Mouse (Mus musculus) thymus, postnatal 36 days (tissue): ENCODE measurements at regions not wholly inside any gene's neighbourhood (a gene's known extent, or its start where the extent isn't known, plus 50 kb on each side); places are given as distances from the start of the nearest gene placed in this dataset.
"Not testable (repeated sequence)": the region's sequence is repeated elsewhere in the genome, so short reads cannot be mapped to it uniquely, and the experiment has no call there.

Source experiments
- DNase-seq, 2 experiments: peaks; one replicate each; pipeline ENCODE4 v3.0.0; 2022; ENCODE audit warnings: mixed read lengths in 2 of 2

DNA sequence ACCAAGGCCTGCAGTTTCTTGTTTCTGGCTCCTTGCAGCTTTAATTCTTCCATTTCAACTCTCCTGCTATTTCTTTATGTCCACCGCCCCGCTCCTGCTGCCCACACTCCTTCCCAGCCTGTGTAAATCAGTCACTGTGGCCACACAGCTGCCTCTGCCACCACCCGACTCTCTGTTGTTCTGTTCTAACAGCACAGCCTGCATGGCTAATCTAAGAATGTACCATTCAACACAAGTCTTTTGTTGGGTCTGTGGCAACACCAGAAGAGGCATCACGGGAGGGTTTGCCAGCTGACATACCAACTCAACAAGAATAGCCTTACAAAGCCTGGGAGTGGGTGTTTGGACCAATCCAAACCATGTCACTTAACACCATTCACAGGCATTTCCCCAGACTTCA is 264.9 kb upstream of the Pum3 start:
- DNase-seq = no peak

DNA sequence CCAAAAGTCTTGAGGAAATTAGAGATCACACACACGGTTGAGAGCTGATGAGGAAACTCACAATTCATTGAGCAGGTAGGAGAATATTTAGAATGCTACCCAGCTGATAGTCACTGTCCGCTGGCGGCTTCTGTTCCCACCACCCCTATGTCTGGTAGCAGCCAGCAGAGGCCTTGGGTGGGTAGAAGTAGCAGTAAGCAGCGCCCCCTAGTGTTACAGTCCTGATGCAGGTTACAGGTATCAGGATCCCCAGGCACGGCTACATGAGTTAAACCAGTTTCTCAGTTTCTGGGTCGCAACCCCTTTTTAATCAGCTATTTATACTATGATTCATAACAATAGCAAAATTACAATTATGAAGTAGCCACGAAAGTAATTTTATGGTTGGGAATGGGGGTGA is 264.1 kb upstream of the Pum3 start:
- peak in 1 of 2 experiments; percentile 4 for DNase-seq

DNA sequence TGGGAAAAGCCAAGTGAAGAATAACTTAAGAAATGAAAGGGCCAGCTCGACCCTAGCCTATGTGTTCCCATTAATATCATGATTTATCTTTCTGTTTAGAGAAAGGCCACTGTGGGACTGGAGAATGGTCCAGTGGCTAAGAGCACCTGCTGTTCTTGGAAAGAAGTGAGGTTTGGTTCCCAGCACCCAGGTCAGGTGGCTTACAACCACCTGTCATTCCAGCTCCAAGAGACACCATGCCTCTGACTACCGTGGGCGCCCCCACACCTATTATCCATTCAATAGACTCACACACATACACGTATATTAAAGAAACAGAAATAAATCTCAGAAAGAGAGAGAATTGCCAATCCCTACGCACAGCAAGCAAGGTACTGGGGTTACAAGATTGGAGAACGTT is 263.3 kb upstream of the Pum3 start:
- DNase-seq = no peak

DNA sequence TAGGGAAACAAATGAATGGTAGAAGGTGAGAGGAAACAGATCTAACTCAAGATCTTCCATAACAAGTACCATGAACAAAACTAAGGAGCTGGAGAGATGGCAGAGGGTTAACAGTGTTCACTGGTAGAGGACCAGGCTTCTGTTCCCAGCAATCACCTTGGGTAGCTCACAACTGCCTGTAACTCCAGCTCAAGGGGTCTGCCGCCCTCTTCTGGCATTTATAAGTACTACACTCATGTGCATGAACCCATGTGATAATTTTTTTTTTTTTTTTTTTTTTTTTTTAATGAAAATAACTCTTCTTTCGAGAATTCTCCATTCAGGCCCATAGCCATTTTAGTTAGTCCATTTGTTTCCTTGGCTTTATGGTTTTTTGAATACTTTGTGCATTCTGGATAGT is 253.8 kb upstream of the Pum3 start:
- no peak for DNase-seq

DNA sequence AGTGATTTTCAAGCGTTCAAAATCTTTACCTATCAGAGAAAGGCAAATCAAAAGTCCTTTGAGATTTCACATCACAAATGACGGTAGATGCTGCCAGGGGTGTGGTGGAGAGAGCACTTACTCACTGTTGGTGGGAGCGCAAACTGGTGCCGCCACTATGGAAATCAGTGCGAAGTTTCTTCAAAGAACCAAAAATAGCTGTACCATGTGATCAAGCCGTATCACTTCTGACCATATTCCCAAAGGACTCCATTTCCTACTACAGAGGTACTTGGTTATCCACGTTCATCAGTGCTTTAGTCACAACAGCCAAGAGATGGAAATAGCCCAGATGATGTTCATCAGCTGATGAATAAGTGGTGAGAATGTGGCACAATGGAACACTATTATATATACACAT is 249.8 kb upstream of the Pum3 start:
- no peak for DNase-seq

DNA sequence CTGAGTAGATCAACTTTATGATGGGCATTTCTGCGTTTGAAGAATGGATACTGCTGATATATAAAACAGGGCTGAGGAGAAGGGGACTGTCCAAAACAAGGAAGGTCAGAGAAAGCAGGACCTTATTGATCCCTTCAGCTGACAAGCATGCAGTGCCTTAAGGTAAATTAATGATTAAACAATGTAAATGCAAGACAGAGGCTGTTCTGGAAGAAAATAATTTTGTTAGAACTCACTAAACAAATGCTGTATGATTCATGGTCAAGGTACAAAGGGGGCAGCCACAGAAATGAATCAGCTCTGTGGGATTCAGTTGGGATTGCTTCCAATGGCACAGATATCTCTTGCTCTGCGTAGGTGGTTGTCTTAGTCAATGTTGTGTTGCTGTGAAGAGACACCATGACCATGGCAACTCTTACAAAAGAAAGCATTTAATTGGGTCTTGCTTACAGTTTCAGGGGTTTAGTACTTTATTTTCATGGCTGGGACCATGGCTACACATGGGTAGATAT is 243.1 kb upstream of the Pum3 start:
- DNase-seq = no peak

DNA sequence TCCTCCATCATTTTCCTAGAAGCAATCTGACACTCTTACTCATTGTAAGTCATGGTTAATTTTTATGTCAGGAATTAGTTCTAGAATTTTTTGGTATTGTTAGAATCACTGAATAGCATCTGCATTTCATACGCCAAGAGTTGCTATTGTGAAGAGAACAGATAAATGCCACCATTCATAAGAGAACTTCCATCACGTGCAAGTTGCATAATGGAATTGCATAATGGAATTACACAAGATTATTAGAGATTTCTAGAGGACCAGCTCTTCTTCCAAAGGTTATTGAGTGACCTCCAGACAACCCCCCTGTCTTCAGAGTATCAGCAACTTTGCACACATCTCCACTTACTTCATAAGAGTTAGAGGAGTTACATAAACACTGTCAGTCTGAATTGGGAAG is 233.7 kb upstream of the Pum3 start:
- DNase-seq = no peak

DNA sequence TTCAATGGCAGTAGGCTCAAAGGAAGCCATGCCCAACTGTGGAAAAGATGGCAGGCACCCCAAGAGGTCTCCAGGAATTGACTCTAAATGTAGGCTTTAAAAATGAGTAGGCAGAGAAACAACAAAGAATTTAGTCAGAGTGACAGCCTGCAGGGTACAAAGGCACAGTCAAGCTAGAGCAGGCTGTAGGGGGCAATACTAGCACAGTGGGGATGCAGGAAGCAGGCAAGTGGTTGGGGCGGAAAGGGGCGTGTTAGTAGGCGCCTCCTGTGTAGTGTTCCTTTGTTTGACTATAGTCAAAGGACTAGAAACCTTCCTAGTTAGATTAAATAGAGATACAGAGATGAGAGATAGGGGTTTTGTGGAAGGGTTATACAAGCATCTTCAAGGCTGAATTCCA is 211.4 kb upstream of the Pum3 start:
- no peak for DNase-seq

DNA sequence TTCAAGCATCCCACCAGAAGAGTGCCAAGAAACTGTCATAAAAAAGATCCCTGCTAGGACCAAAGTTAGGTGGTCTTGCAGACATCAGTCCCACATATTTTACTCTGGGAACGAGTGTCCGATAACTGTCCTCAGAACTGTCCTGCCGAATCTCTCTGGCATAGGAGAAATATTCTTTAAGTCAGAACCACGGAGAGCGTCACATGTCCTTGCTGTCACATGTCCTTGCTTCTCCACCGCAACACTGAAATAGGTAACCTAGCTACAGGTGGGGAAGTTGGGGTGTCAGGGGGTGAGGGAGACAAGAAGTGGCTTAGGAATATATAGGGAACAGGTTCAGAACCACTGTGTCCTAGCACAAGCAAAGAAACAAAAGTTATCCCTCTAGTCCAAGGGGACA is 203.5 kb upstream of the Pum3 start:
- no peak for DNase-seq

DNA sequence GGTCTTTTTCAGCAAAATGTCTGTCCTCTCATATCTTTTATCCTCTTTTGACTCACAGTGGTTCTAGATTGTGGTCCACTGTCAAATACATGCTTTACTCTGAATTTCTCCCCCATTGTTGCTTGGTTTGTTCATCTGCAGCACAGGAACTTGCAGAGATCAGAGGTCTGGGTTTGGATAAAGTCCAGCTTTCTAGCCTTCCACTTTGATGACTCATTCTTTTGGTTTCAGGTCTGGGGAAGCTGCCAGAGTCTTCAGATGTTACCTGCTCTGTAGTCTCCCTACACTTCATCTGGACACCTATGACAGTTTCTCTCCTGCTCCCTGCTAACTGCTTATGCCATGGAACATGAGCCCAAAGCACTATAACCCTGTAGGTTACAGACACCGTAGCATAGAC is 198.0 kb upstream of the Pum3 start:
- no peak for DNase-seq

DNA sequence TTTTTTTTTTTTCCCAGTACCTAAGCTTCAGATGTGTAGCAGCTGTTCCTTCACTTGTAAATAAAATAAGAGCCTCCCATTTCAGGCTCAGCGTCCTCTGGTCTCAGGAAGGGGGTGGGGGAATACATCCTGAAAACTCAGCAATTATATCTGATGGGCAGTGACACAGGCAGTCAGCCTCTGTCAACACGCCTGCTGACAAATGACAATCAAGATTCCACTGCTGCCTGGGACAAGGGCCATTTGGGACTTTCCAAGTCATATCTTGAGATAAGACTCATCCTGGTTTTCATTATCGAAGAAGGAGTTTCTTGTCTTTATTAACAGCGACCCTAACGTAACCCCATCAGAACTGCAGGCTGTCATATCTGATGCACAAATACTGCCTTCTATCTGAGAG is 187.9 kb upstream of the Pum3 start:
- no peak for DNase-seq

DNA sequence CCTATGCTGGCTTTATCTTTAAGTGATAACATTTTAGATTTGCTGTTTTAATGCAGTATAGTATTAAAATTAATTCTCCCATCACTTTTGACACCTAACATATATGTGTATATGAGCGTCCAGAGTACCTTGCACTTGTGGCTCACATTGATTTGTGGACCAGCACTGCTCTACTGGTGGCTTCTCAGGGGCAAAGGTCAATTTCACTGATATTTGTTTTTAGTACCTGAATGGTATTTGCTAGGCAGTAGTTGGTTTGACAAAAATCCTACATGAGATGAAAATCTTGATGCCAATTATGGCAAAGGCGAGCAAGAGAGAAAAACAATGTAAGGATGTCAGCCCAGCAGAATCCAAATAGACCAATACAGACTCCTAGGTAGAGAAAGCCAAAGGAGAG is 177.3 kb upstream of the Pum3 start:
- no peak for DNase-seq

DNA sequence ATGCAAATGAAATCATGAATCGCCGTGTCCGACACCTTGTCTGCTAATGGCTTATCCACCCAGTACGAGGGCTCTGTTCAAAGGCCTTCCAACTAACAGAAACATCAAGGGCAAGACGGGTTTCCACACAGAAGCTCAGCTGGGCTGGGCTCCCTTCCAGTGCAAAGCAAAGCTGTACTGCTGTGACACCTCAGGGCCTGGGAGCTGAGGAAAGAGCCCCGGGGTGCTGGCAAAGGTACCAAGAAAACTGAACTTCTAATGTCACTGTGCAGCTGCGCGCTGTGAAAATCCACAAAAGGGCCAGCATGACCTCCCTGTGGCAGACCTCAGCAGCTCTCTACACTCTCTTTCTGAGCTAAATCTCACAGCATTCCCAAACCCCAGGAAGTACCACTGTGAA is 173.7 kb upstream of the Pum3 start:
- no peak for DNase-seq

DNA sequence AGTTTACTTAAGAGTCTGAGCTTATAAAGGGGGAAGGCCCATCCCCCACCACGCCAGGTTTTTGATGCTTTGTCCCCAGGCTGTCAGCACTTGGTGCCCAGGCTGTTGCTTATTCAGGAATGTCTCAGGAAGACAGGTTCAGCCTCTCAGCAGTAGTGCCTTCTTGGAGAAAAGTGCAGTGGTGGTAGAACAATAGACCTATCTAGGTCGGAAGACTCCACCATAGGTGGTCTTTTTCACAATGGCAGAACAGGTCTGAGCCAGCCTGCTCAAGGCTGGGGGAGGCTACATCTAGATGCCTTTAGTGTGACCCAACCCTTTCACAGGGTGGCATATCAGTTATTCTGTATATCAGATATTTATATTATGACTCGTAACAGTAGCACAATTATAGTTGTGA is 171.9 kb upstream of the Pum3 start:
- no peak for DNase-seq

DNA sequence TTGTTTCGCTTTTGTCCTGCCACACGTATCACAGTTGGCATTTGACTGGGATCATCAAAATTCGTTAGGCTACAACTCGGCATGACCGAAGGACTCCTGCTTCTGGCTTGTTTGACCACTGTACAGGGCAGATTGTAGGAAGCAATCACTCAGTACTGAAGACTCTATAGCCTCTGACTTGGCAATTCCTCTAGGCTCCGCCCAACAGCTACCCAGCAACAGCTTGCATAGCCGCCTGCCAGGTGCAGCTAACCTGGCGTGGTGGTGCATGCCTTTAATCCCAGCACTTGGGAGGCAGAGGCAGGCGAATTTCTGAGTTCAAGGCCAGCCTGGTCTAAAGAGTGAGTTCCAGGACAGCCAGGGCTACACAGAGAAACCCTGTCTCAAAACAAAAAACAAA is 170.8 kb upstream of the Pum3 start:
- DNase-seq = not testable (repeated sequence)

DNA sequence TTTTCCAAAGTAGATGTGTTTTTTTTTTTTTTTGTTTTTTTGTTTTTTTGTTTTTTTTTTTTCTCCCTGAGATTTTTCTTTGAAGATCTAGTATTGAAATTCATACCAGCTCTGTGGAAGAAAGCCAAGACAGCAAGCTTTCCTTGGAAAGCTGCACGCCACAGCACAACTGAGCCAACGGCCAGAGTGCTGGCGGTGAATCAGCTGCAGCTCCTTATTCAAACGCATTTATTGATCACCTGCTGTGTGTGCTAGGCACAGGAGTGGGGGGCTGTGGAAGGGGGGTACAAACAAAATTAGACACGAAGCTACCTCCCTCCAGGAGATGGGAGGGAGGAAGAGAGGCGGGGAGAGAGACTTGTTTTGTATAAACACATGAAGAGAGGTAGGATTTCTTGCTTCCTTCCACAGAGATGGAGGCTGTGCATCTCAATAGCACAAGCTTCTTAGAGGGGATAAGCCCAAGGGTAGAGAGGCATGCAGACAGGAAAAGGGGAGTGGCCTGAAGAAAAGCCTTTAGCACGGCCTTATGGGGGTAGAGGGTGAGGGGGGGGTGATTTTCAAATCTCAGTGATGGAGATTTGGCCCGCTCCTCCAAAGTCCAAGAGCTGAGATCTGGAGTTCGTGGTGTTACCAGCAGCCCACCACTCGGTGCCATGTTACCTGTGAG is 170.1 kb upstream of the Pum3 start:
- DNase-seq = no peak

DNA sequence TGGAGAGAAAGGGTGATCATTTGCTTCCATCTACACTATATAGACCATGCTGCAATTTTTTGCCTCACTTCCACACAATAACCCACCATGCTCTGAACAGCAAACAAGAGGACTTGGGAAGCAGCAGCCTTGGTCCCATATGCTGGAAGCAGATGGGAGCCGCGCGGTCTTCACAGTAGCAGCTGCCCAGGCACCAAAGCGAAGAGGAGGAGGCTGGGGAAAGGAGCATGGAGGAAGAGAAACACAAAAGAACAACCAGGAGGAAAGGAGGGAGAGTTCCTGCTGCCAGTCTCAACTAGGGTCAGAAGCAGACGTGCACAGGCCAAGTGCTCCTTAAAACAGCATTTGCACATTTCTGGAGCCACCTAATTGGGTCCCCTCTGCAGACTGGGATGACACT is 168.7 kb upstream of the Pum3 start:
- DNase-seq = no peak

DNA sequence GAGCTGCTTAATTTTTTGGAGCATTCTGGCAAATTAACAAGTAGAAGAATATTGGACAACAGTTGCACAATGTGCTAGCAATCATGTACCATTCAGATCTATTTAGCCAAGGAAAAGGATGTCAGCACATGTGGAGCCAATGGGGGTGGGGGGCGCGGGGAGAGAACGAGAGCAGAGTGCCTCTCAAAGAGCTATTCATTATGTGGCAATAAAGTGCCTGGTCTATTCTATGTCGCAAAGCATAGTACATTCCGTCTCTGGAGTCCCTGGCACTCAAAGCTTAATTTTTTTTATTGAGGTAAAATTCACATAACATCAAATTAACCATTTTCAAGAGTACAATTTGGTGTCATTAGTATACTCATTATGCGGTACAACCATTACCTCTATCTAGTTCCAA is 155.9 kb upstream of the Pum3 start:
- DNase-seq = no peak

DNA sequence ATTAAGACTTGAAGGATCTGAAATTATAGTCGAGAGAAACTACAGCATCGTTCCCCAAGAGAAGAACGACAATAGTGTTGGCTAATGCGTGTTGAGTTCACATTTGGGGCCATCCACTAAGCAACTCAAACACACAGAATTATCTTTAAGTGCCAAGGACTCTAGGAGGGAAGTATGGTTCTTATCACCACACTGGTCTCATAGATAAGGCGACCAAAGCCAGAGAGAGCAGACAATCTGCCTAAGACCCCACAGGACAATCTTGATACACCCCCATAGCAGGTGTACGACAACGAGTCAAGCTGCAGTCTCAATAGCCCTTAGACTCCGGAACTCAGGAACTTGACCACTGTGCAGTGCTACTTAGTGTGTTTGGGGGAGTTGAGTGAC is 152.5 kb upstream of the Pum3 start:
- DNase-seq = no peak

DNA sequence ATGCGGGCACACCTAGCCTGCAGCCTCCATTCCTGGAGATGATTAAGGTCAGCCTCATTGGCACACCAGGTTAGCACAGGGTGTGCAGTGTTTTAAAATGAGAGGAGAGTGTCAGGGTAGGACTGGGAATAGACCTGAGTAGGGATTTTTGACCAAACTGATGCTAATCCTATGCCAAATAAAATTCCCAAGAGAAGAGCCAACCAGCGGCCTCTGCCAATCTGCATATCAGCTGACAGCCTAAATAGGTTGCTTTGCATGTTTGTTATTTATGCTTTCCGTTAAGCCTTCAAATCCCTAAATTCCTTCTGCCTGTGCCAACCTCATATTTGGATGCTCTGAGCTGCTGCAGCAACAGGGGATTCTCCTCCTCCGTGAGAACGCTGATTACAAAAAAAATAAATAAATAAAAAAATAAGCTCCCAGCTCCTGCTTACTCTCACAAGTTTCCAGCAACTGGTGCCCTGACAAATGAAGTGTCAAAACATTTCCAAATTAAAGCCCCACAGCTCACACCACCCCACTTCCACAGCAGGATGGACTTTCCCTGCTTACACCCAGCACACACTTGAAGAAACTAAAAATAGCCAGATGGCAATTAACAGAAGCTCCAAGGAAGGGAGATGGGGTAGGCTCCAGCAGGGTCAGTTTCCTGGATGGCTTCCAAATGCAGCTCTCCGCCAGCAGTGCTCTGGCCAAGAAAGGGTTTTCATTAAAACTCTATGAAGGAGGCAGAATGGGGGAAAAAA is 151.9 kb upstream of the Pum3 start:
- no peak for DNase-seq

DNA sequence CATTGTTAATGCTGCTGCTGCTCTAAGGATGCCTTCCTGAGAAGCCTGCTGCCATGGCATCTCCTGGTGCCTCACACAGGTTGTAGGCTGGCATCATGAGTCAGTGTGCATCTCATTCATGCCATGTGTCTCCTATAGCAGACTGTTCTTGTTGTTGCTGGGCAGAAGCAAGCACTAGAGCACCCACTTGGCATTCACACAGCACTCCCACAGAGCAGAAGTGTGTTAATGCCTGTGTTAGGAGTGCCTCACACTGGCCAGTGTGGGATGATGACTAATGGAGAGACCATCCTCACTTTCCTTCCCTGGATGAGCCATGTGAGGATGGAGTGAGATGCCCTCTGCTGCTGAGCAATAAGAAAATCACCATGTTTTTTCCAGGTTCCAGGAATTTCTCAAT is 146.9 kb upstream of the Pum3 start:
- no peak for DNase-seq

DNA sequence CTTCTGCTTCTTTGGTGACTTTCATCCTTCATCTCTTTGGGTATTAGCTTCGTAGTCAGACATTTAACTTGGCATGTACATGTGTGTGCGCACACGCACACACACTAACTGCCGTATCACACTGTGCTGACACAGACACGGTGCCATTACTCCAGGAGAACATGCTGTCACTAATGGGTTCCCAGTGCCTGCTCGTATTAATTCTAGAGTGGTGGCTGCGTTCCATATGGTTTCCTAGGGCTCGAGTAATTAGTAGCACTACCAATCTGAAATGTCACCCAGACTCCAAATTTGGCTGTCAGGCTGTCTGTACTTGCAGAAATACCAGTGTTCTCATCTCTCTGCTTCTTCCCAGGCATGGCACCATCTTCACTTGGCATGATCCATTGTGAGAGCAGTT is 137.3 kb upstream of the Pum3 start:
- DNase-seq = no peak

DNA sequence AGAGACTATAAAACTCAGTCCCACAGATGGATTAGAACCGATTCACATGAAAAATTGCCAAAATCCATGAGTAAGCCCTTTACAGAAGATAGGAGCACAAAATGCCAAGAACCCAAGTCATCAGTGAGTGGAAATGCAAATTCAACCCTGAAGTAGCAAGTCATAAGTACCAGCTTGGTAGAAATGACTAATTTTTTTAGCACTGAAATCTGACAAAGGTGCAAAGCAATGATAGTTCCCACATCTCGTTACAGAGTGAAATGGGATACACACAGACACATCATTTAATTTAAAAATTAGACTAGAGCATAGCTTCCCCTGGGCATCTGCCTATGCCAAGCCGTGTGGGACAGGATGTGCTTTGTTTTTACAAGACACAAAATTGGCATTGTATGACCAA is 136.4 kb upstream of the Pum3 start:
- no peak for DNase-seq

DNA sequence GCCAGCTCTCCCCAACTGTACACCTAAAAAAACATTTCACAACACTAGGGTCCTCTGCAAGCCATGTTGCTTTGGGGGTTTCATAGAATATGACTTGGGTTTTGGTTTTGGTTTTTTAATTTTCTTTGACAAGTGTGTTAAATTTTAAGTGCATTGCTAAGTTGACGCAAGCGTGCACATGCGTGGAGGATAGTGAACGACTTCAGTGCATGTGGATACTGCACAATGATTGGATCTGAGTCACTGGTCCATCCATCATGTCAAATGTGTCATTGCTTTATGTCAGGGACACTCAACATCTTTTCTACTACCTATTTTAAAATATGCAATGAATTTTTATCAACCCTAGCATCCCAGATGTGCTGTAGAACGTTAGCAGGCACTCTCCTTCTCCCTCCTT is 134.5 kb upstream of the Pum3 start:
- no peak for DNase-seq

DNA sequence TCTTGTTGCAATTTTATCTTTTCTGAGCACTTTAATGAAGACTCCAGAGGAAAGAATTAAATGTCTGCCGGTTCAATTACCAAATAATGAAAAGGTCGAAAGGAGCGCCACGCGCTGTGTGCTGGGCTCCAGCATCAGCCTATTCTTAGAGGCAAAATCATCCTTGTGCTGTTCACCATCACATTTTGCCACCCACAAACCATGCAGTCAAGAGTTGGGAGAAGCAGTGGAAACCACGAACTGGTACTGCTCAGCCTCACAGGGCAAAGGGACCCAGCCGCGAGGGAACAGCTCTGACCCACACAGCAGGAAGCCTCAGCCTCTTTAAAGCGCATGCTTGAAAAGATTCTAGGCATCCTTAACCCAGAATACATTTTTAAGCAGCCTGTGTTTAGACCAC is 134.0 kb upstream of the Pum3 start:
- no peak for DNase-seq
